Mouse (Mus musculus): ENCODE measurements around the gene Zfp128.

GRCm38 (mm10) chr7:12874301-12874700 is 6.7 kb upstream of the Zfp128 start:
- no peak for TF ChIP-seq GATA1 (IDR thresholded peaks at IDR 0.05; ENCODE audit: low read length)
- TF ChIP-seq TAL1 (IDR thresholded peaks at IDR 0.05; ENCODE audit: low read length), result no peak
